Mouse (Mus musculus) layer of hippocampus, postnatal 25 days (tissue): Measurements from ENCODE around the gene Fbxl14. TPM values are rescaled to one million over a fixed set of nuclear protein-coding genes. Genes with fewer than 3 reads are reported as not detected.
"Not testable (repeated sequence)": the region's sequence is repeated elsewhere in the genome, so short reads cannot be mapped to it uniquely, and the experiment has no call there.

Source experiments
- DNase-seq, 2 experiments: peaks; one replicate each; pipeline ENCODE4 v3.0.0; 2022; ENCODE audit warnings: mixed read lengths in 2 of 2, low spot score in 1 of 2; ENCODE audit errors: extremely low spot score in 1 of 2
- total RNA-seq, 2 experiments: library from RNA; stranded (reverse); gene quantifications; 2 replicates each; pipeline ENCODE4 v1.2.3; 2021

Fbxl14 gene
- 10 to 100 TPM; 31.1 to 32.6 TPM for total RNA-seq

GRCm38 (mm10) chr6:119479343-119479875 lies at the start of gene Fbxl14:
Gene Fbxl14, plus strand, starts transcription at chr6:119479668.
- no peak for DNase-seq

GRCm38 (mm10) chr6:119430508-119430907 lies 49.0 kb upstream of the Fbxl14 start:
- peak; percentile 19 to 73 for DNase-seq

- DNase-seq: no peak
Measured at GRCm38 (mm10) chr6:119431751-119432324, 47.6 kb upstream of the Fbxl14 start.

- no peak for DNase-seq
Measured at GRCm38 (mm10) chr6:119434394-119434793, 45.1 kb upstream of the Fbxl14 start.

GRCm38 (mm10) chr6:119437894-119438761 lies 41.3 kb upstream of the Fbxl14 start:
- no peak for DNase-seq

GRCm38 (mm10) chr6:119442729-119443128 lies 36.7 kb upstream of the Fbxl14 start:
- DNase-seq: not testable (repeated sequence)

GRCm38 (mm10) chr6:119443742-119444645 lies 35.5 kb upstream of the Fbxl14 start:
- peak; percentile 66 to 86 for DNase-seq

GRCm38 (mm10) chr6:119445671-119446607 lies 33.5 kb upstream of the Fbxl14 start:
- DNase-seq: no peak

GRCm38 (mm10) chr6:119448321-119449059 lies 31.0 kb upstream of the Fbxl14 start:
- DNase-seq: no peak

- peak in 1 of 2 experiments; percentile 29 for DNase-seq
Measured at GRCm38 (mm10) chr6:119449060-119449499, 30.4 kb upstream of the Fbxl14 start.

- no peak for DNase-seq
Measured at GRCm38 (mm10) chr6:119450965-119451943, 28.2 kb upstream of the Fbxl14 start.

GRCm38 (mm10) chr6:119451981-119452499 lies 27.4 kb upstream of the Fbxl14 start:
- DNase-seq: peak; percentile 33 to 54

GRCm38 (mm10) chr6:119458166-119458565 lies 21.3 kb upstream of the Fbxl14 start:
- no peak for DNase-seq

GRCm38 (mm10) chr6:119459041-119459440 lies 20.4 kb upstream of the Fbxl14 start:
- DNase-seq: no peak

- DNase-seq: no peak
Measured at GRCm38 (mm10) chr6:119460391-119460790, 19.1 kb upstream of the Fbxl14 start.

- no peak for DNase-seq
Measured at GRCm38 (mm10) chr6:119466161-119466560, 13.3 kb upstream of the Fbxl14 start.
